Mouse (Mus musculus): ENCODE data around the gene Kank1. TPM values are rescaled to one million over a fixed set of nuclear protein-coding genes. Genes with fewer than 3 reads are reported as not detected.
A peak's percentile ranks its signal among the peaks of the same experiment; 100 is the strongest.

The Kank1 gene
- polyA plus RNA-seq, 1 experiment = 8.7 TPM

DNA sequence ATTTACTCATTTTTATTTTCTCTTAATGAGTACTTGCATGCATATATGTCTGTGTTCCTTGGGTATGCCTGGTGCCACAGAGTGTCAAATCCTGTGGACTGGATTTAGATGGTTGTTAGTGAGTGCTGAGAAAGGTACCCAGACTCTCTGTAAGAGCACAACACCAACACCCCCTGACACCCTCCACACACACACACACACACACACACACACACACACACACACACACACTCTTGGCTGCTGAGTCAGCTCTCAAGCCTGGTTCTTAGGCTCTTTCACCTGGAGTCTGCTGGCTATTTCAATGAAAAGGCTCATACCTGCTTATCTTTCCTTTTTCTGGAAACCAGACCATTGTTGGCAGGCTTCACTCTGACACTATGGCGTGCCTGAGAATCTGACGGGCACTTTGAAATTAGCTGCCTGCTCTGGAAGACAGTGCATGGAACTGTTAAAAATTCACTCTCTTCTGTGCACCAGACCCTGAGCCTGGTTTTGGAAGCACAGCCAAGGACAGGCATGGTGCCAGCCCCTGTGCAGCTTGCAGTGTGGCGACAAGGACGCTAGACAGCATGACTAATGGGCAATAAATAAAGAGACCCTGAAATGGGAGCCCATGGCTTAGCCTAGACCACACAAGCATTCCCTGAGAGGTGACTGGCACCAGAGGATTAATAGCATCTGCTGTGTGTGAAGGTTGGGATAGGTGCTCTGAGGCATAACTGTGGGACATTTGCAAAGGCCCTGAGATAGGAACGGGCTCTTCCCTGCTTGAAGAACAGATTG lies 49.2 kb downstream of the Kank1 start:
- TF ChIP-seq POLR2A (IDR thresholded peaks at IDR 0.05; ENCODE audit: borderline replicate concordance, extremely low read depth, insufficient read depth, insufficient read length, poor library complexity, severe bottlenecking) = no peak
- TF ChIP-seq CTCF (IDR thresholded peaks at IDR 0.05; ENCODE audit: borderline replicate concordance, extremely low read depth, insufficient read depth, insufficient read length) = no peak
- DNase-seq (ENCODE audit: low read depth) = peak; percentile 97

DNA sequence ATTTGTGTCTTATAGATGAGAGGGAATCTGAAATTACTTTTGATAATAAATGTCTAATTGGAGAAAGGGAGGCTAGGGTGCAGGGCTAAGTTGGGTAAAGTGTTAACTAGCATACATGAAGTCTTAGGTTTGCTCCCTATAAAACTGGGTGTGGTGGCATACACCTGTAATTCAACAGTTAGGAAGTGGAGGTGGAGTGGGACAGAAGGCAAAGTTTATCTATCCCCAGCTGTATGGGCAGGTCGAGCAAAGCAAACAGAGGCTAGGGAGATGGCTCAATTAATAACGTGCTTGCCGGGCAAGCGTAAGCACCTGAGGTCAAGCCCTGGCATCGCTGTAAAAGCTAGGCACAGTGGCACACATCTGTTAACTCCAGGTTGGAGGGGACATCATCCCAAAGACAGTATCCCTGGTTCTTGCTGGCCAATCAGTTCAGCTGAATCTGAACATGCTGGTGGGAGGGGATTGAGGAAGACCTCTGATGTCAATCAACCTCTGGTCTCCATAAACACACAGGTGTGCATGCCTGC lies 54.3 kb downstream of the Kank1 start:
- no peak for DNase-seq (ENCODE audit: low read depth)
- no peak for TF ChIP-seq CTCF (IDR thresholded peaks at IDR 0.05; ENCODE audit: borderline replicate concordance, extremely low read depth, insufficient read depth, insufficient read length)
- TF ChIP-seq POLR2A (IDR thresholded peaks at IDR 0.05; ENCODE audit: borderline replicate concordance, extremely low read depth, insufficient read depth, insufficient read length, poor library complexity, severe bottlenecking) = no peak

DNA sequence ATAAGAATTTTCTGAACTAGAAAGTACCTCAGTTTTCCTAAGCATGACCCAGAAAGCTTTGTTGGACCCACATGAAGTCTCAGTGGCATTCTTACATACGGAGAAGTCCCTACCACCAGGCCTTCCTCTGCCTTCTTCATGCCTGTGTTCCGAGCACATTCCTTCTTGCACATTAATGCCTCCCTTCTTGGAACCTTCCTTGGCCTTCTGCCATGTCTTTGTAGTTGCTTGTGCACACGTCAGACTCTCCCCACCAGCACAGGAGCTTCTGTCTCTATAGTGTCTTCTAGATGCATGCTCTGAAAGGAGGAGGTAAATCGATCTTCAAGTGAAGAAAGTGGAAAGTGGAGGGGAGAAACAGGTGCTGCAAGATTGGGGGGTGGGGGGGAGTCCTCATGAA lies 58.4 kb downstream of the Kank1 start:
- no peak for TF ChIP-seq POLR2A (IDR thresholded peaks at IDR 0.05; ENCODE audit: borderline replicate concordance, extremely low read depth, insufficient read depth, insufficient read length, poor library complexity, severe bottlenecking)
- TF ChIP-seq CTCF (IDR thresholded peaks at IDR 0.05; ENCODE audit: borderline replicate concordance, extremely low read depth, insufficient read depth, insufficient read length) = no peak
- DNase-seq (ENCODE audit: low read depth) = peak; percentile 46

DNA sequence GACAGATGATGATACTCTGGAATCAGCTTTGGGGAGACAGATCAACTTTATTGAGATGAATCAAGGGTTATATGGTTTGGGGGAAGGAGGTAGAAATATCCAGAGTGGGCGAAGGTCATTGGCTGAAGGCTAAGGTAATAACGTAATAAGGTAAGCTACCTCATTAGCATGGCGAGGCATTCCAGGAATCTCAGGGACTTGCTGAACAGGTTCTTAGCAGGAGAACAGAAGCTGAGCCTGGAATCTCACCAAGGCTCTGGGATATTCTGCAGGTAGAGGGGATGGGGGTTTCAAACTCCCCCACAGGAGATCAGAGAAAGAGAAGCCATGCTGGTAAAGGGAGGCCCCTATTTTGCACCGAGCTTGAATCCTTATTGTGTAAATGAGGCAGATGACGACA lies 60.5 kb downstream of the Kank1 start:
- TF ChIP-seq POLR2A (IDR thresholded peaks at IDR 0.05; ENCODE audit: borderline replicate concordance, extremely low read depth, insufficient read depth, insufficient read length, poor library complexity, severe bottlenecking) = no peak
- no peak for TF ChIP-seq CTCF (IDR thresholded peaks at IDR 0.05; ENCODE audit: borderline replicate concordance, extremely low read depth, insufficient read depth, insufficient read length)
- DNase-seq (ENCODE audit: low read depth) = no peak

DNA sequence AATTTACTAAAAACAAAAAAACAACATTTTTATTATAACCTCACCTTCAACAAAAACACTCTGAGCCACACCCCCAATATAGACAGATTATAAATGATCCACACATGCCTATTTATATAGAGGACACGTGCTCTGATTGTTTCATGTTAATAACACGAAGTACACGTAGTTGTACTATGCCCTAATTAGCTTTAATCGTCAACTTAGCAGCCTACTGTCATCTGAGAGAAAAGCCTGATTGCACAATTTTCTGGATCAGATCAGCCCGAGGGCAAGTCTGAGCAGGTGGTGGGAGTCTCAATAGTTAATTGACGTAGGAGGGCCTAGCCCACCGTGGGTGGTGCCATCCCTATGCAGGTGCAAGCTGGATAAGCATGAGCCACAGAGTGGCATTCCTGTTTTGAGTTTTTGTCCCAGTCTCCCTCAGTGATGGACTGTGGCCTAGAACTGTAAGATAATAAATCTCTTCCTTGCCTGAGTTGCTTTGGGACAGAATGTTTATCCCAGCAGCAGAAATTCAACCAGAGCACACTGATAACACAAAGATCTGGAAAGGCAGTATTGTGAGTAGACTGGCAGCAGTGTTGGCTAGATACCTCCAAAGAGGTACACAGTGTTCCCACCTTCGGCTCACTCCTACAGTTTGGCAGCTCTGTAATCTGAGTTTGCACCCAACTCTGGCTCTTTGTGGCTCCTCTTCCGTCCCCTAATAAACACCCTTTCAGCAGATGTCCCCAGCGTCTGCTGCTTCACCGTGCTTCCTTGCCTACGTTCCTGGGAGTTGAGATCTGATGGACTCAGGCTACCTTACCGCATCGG lies 63.3 kb downstream of the Kank1 start:
- TF ChIP-seq POLR2A (IDR thresholded peaks at IDR 0.05; ENCODE audit: borderline replicate concordance, extremely low read depth, insufficient read depth, insufficient read length, poor library complexity, severe bottlenecking) (no peak), CTCF (IDR thresholded peaks at IDR 0.05; ENCODE audit: borderline replicate concordance, extremely low read depth, insufficient read depth, insufficient read length) (no peak)
- DNase-seq (ENCODE audit: low read depth) = peak; percentile 20

DNA sequence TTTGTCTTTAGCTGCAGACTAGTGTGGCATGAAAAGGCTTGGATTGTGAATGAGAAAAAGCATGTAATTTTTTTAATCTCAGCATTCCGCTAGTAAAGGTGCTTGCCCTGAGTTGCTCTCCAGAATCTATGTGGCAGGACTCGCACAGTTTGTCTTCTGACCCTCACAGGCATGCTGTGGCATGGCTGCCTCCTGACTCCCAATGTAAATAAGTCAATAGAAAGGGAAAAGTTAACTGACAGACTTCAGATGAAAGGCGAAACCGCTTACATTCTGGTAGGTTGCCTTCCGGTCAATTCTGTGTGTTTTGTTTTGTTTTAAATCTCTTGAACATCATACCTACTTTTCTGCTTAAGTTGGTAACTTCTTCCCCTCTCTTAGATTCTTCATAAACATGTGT lies 64.4 kb downstream of the Kank1 start:
- TF ChIP-seq POLR2A (IDR thresholded peaks at IDR 0.05; ENCODE audit: borderline replicate concordance, extremely low read depth, insufficient read depth, insufficient read length, poor library complexity, severe bottlenecking) (no peak), CTCF (IDR thresholded peaks at IDR 0.05; ENCODE audit: borderline replicate concordance, extremely low read depth, insufficient read depth, insufficient read length) (no peak)

DNA sequence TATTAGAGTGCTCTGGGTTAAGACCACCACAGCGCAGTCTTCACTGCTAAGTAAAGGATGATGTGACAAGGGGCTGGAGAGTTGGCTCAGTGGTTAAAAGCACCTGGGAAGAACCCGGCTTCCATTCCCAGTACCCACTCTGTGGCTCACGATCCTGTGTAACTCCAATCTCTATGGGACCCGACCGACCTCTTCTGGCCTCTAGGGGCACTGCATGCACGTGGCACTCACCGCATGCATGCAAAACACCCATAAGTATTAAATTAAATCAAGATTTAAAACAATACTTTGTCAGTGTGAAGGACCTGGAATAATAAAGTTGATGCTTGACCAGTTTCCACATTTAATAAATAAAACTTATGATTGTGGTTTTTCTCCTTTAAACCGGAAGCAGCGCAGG lies 69.5 kb downstream of the Kank1 start:
- no peak for DNase-seq (ENCODE audit: low read depth)

More for the DNA sequence above, 64.4 kb downstream of the Kank1 start:
- DNase-seq (ENCODE audit: low read depth) = no peak

DNA sequence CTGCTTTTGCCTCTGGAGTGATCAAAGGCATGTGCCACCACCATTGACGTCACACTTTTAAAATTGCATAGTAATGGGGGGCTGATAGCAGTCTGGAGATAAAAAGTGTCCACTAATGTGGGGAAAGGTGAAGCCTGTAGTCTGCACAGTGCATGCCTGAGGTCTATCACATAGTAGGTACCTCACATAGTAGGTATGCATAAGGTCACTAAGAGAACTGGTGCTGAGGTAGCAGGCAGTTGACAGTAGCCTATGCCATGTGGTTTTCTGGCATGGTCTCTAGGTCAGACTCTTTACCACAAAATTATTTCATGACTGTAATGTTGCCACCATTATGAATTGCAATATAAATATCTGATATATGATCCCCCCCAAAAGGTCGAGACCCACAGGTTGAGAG lies 71.4 kb downstream of the Kank1 start:
- TF ChIP-seq POLR2A (IDR thresholded peaks at IDR 0.05; ENCODE audit: borderline replicate concordance, extremely low read depth, insufficient read depth, insufficient read length, poor library complexity, severe bottlenecking) = no peak
- no peak for TF ChIP-seq CTCF (IDR thresholded peaks at IDR 0.05; ENCODE audit: borderline replicate concordance, extremely low read depth, insufficient read depth, insufficient read length)
- DNase-seq (ENCODE audit: low read depth) = no peak

More for the DNA sequence above, 69.5 kb downstream of the Kank1 start:
- TF ChIP-seq CTCF (IDR thresholded peaks at IDR 0.05; ENCODE audit: borderline replicate concordance, extremely low read depth, insufficient read depth, insufficient read length) = peak; percentile 44; the same call in 1 of the 2 replicates
- no peak for TF ChIP-seq POLR2A (IDR thresholded peaks at IDR 0.05; ENCODE audit: borderline replicate concordance, extremely low read depth, insufficient read depth, insufficient read length, poor library complexity, severe bottlenecking)

DNA sequence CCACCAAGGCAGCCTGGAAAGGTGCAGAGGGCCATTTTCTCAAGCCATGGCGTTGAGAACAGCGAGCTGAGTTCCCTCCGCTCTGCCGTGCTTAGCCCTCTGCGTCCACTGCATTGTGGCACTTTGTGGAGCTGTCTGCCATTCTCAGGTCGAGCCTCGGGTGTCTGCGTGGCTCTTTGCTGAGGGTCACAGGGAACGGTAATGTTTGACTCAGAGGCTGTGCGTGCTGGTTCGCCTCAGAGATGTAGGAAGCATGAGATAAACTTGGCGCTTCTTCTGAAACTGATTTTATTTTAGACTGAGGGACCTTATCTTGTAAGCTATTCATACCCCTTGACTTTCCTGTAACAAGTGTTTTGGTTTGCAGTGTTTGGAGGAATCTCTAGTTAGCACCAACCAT lies 72.0 kb downstream of the Kank1 start:
- DNase-seq (ENCODE audit: low read depth) = no peak
- no peak for TF ChIP-seq POLR2A (IDR thresholded peaks at IDR 0.05; ENCODE audit: borderline replicate concordance, extremely low read depth, insufficient read depth, insufficient read length, poor library complexity, severe bottlenecking)

DNA sequence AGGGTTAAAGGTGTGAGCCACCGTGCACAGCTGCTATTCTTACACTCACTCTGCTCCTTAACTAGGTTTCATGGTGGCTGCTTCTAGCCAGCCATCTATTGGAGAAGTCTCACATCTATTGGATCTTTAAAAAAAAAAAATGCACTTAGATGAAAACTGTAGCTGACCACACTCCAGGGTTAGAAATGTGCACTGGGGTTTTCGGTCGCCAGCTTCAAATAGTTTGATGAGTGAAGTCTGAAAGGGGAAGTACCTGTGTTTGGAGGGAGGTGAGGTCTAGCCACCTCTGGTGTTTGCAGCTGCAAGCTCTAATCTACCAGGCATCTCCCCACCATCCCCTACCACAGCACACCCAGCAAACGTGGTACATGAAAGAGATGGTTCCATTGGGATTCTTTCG lies 74.2 kb downstream of the Kank1 start:
- DNase-seq (ENCODE audit: low read depth) = no peak

DNA sequence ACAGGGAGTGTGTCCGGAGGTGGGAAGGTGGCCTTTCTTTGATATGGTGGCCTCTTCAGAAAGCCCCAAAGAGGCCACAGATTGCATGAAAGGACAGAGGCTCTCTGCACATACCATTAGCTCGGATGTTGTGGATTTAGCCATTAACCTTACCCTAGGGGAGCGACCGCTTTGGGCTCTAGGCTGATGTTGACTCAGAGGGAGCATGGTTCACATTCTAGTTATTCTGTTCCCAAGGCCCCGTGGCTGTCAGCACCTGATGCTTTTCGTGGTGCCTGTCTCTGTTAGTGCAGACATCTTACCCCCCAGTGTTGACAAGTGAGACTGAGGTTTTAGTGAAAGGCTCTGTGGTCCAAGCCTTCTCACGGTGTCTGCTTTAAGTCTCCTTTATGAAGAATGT lies 74.9 kb downstream of the Kank1 start:
- TF ChIP-seq CTCF (IDR thresholded peaks at IDR 0.05; ENCODE audit: borderline replicate concordance, extremely low read depth, insufficient read depth, insufficient read length) (no peak), POLR2A (IDR thresholded peaks at IDR 0.05; ENCODE audit: borderline replicate concordance, extremely low read depth, insufficient read depth, insufficient read length, poor library complexity, severe bottlenecking) (no peak)
- DNase-seq (ENCODE audit: low read depth) = no peak

More for the DNA sequence above, 74.2 kb downstream of the Kank1 start:
- TF ChIP-seq CTCF (IDR thresholded peaks at IDR 0.05; ENCODE audit: borderline replicate concordance, extremely low read depth, insufficient read depth, insufficient read length) = no peak
- no peak for TF ChIP-seq POLR2A (IDR thresholded peaks at IDR 0.05; ENCODE audit: borderline replicate concordance, extremely low read depth, insufficient read depth, insufficient read length, poor library complexity, severe bottlenecking)

Measured in brain, embryonic 14.5 days (tissue).